Mouse (Mus musculus): ENCODE results near the gene Trp73.

Trp73 gene

GRCm38 (mm10) chr4:154103386-154103785 is 36.6 kb downstream of the Trp73 start:
- DNase-seq (ENCODE audit: low read depth): no peak

GRCm38 (mm10) chr4:154099361-154099760 is 40.6 kb downstream of the Trp73 start:
- no peak for DNase-seq (ENCODE audit: low read depth)

- no peak for DNase-seq (ENCODE audit: low read depth)
Observed at GRCm38 (mm10) chr4:154096111-154096510, 43.9 kb downstream of the Trp73 start.

GRCm38 (mm10) chr4:154093210-154093609 is 46.8 kb downstream of the Trp73 start:
- DNase-seq (ENCODE audit: low read depth): no peak

- no peak for DNase-seq (ENCODE audit: low read depth)
Observed at GRCm38 (mm10) chr4:154091356-154091755, 48.7 kb downstream of the Trp73 start.

- DNase-seq (ENCODE audit: low read depth): no peak
Observed at GRCm38 (mm10) chr4:154089205-154089604, 50.8 kb downstream of the Trp73 start.

- no peak for DNase-seq (ENCODE audit: low read depth)
Observed at GRCm38 (mm10) chr4:154086436-154086835, 53.6 kb downstream of the Trp73 start.

GRCm38 (mm10) chr4:154085856-154086255 is 54.2 kb downstream of the Trp73 start:
- no peak for DNase-seq (ENCODE audit: low read depth)

GRCm38 (mm10) chr4:154081974-154082373 is 58.0 kb downstream of the Trp73 start:
- DNase-seq (ENCODE audit: low read depth): no peak

- no peak for DNase-seq (ENCODE audit: low read depth)
Observed at GRCm38 (mm10) chr4:154081021-154081420, 59.0 kb downstream of the Trp73 start.

GRCm38 (mm10) chr4:154080211-154080610 is 59.8 kb downstream of the Trp73 start:
- no peak for DNase-seq (ENCODE audit: low read depth)

- DNase-seq (ENCODE audit: low read depth): no peak
Observed at GRCm38 (mm10) chr4:154071941-154072340, 68.1 kb downstream of the Trp73 start.

- no peak for DNase-seq (ENCODE audit: low read depth)
Observed at GRCm38 (mm10) chr4:154071521-154071920, 68.5 kb downstream of the Trp73 start.

- no peak for DNase-seq (ENCODE audit: low read depth)
Observed at GRCm38 (mm10) chr4:154070896-154071295, 69.1 kb downstream of the Trp73 start.

GRCm38 (mm10) chr4:154064827-154065773 is 74.9 kb downstream of the Trp73 start:
- DNase-seq (ENCODE audit: low read depth): no peak

GRCm38 (mm10) chr4:154057696-154058095 is 82.3 kb downstream of the Trp73 start:
- DNase-seq (ENCODE audit: low read depth): peak; percentile 61

GRCm38 (mm10) chr4:154056661-154057060 is 83.3 kb downstream of the Trp73 start:
- DNase-seq (ENCODE audit: low read depth): peak; percentile 54

- peak; percentile 41 for DNase-seq (ENCODE audit: low read depth)
Observed at GRCm38 (mm10) chr4:154056046-154056445, 84.0 kb downstream of the Trp73 start.

GRCm38 (mm10) chr4:154055482-154055881 is 84.5 kb downstream of the Trp73 start:
- DNase-seq (ENCODE audit: low read depth): no peak

GRCm38 (mm10) chr4:154053065-154053464 is 86.9 kb downstream of the Trp73 start:
- no peak for DNase-seq (ENCODE audit: low read depth)

- DNase-seq (ENCODE audit: low read depth): no peak
Observed at GRCm38 (mm10) chr4:154051401-154051800, 88.6 kb downstream of the Trp73 start.

- no peak for DNase-seq (ENCODE audit: low read depth)
Observed at GRCm38 (mm10) chr4:154045837-154046236, 94.2 kb downstream of the Trp73 start.

- no peak for DNase-seq (ENCODE audit: low read depth)
Observed at GRCm38 (mm10) chr4:154042577-154042976, 97.4 kb downstream of the Trp73 start, which contains the start of gene Ccdc27. Gene Ccdc27 (minus strand): TSS chr4:154042677.

GRCm38 (mm10) chr4:154037123-154037522 is 102.9 kb downstream of the Trp73 start:
- DNase-seq (ENCODE audit: low read depth): no peak
